Mouse (Mus musculus) lung, adult 2 months (tissue): ENCODE results near the gene Emx2.

ENCODE experiments used
- CTCF ChIP-seq: fragments of 200-500 bp; IDR thresholded peaks from 2 replicates; pipeline ENCODE4 v1.5.1; 2011; ENCODE audit warnings: mild to moderate bottlenecking, low read length, control low read depth; ENCODE audit not compliant: insufficient read depth
- POLR2A ChIP-seq: fragments of 200-500 bp; IDR thresholded peaks from 2 replicates; pipeline ENCODE4 v1.6.1; 2011; ENCODE audit warnings: low read depth, mild to moderate bottlenecking, control low read depth, low read length, borderline replicate concordance; ENCODE audit errors: extremely low read depth

DNA sequence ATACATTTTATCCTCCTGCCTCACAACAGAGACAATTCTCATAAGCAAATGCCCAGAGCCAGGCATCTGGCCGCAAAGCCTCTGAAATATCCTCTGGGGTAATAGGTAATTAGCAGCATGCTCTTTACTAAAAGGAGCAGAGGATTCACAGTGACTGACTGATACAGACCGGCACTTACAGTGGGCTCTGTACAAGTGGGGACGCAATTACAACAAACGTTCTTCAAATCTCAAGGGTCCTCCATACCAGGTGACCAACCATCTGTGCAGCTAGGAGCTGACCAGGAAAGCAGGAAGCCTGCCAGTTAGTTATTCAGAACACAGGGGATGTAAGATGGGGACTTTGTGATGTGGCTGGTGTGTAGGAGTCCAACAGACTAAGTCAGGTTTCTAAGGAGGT, 38.7 kb downstream of the Emx2 start:
- no peak for TF ChIP-seq POLR2A
- no peak for TF ChIP-seq CTCF
